Mouse (Mus musculus): ENCODE measurements around the gene Tmem30c. TPM values are rescaled to one million over a fixed set of nuclear protein-coding genes. Genes with fewer than 3 reads are reported as not detected.

Tmem30c gene
- 0.24 and 0.45 TPM in 2 replicates for polyA plus RNA-seq (2015; fragmentation: Nextera tagmentation; extraction: Ambion mirVana)

DNA sequence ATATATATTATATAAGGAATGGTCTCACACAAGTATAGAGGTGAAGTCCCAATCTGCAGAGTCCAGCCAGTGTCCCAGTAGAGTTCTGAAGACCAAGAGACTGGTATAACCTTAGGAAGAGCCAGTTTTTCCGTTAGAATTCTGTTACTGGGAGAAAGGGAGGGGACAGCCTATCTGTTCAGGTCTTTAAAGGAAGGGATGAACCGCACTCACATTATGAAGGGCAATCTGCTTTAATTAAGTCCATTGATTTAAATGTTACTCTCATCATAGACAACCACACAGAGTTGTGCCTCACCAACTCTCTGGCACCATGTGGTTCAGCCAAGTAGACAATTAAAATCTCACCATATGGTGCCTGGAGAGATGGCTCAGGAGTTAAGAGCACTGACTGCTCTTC, at the start of gene Tmem30c:
Gene Tmem30c (minus strand): TSS at position 101 of the 400 bp plus-strand sequence.
- WGBS, result 71% methylated on average over 2 of the region's 2 CpGs

DNA sequence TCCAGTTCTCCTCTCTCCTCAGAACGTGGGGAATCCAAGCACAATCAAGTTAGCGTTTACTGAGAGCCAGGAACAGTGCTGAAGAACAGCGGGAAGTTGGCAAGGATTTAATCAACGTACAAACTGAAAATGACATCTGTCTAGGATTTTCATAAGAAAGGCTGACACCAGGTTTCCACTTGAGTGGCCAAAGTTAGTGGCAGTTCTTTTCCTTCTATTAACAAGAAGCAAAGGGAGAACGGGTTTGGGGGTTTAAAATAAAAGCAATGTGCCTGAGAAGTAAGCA, 47.9 kb upstream of the Tmem30c start:
- Histone ChIP-seq H3K4me3 (replicated peaks) (no peak overlapping the region), H3K27me3 (no peaks in the 10 kb centered on the region), H3K9me3 (no peaks in the 10 kb centered on the region), H3K9ac (replicated peaks) (no peak overlapping the region), H3K36me3 (no peaks in the 10 kb centered on the region), H3K4me1 (replicated peaks) (no peaks in the 10 kb centered on the region), H3K4me2 (replicated peaks) (no peak overlapping the region), H3K27ac (no peak overlapping the region)
- no peak for ATAC-seq
- WGBS, result 62% methylated on average over 5 of the region's 5 CpGs

More for the DNA sequence above, at the start of gene Tmem30c:
- ATAC-seq, result no peak
- Histone ChIP-seq H3K36me3 (no peaks in the 10 kb centered on the region), H3K4me1 (replicated peaks) (no peaks in the 10 kb centered on the region), H3K9me3 (no peaks in the 10 kb centered on the region), H3K4me2 (replicated peaks) (no peak within 1 kb of the TSS), H3K27ac (no peak within 1 kb of the TSS), H3K4me3 (replicated peaks) (no peak within 1 kb of the TSS), H3K9ac (replicated peaks) (no peak within 1 kb of the TSS), H3K27me3 (no peaks in the 10 kb centered on the region)

DNA sequence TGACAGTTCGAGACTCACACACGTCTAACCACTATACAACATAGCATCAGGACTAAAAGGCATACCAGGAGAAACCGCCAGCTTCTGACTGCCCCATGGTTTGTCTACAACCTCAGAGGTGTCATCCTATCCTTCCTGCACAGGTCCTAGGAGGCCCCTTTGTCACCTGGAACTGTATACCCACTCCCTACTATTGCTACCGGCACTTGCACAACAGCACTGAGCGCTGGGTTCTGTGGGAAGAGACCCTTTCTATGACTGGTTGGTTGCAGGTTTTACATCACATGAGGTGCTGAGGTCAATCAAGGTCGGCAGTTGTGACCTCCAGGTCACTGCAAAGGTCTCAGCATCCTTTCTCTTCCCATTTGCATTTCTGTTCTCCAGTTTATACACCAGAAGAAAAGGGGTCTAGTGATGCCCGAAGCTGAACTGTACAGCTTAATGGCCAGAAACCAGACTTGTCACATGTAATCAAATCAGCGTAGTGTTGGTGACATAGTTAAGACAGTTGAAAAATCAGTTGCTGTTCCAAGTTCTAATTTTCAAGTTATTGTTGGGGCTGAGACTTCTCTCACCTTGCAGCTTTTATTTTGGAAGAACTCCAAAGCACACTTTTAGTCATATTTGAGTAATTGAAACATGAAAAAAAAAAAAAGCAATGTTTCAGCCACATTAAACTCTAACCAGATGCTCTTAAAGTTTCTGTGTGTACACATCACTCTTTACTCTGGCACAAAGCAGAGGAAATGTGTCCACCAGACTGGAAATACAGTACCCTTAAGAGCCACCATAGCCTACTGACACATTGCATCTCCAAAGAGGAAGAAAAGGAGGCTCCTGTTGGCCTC, 47.3 kb upstream of the Tmem30c start:
- no peaks in the 10 kb centered on the region for H3K9me3 ChIP-seq
- ATAC-seq, result no peak
- H3K4me2 ChIP-seq (replicated peaks), result no peak overlapping the region
- no peak overlapping the region for H3K4me3 ChIP-seq (replicated peaks)
- no peaks in the 10 kb centered on the region for H3K4me1 ChIP-seq (replicated peaks)
- WGBS, result 89% methylated on average over 8 of the region's 8 CpGs
- no peak overlapping the region for H3K9ac ChIP-seq (replicated peaks)
- H3K27ac ChIP-seq, result no peak overlapping the region
- H3K36me3 ChIP-seq, result no peaks in the 10 kb centered on the region
- H3K27me3 ChIP-seq, result no peaks in the 10 kb centered on the region

DNA sequence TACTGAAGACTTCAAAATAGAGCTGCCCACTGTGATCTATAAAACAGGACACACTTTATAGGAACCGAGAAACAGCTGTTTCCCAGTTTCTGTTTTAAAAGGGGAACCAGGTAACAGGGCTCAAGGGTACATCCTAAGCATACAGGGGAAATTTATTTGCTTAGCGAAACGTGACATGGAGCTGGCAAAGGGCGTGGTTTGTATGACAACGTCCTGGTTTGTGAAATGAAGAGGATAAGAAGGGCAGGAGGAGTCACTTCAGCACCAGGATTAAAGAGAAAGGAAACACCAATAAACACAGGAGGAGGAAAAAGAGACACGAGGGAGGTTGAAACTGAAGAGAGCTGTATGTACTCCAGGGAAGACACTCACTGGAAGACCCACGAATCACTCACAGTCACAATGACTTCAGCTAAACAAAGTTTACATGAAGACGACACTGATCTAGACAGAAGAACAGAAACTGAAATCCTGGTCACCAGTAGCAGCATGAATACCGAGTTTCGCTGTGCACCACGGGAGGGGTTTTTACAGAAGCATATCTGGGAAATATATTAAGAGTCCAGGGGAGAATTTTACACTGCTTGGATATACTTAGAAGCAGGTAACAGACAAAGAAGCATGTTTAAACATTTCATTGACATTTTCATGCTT, 44.2 kb upstream of the Tmem30c start:
- Histone ChIP-seq H3K4me3 (replicated peaks) (no peak overlapping the region), H3K4me2 (replicated peaks) (no peak overlapping the region), H3K9me3 (no peaks in the 10 kb centered on the region), H3K9ac (replicated peaks) (no peak overlapping the region), H3K27ac (no peak overlapping the region), H3K36me3 (no peaks in the 10 kb centered on the region), H3K27me3 (no peaks in the 10 kb centered on the region), H3K4me1 (replicated peaks) (no peaks in the 10 kb centered on the region)
- WGBS, result 87% methylated on average over 11 of the region's 11 CpGs
- no peak for ATAC-seq

GRCm38 (mm10) chr16:57332301-57332700, 39.6 kb upstream of the Tmem30c start:
- no peak overlapping the region for H3K27ac ChIP-seq
- no peak overlapping the region for H3K4me2 ChIP-seq (replicated peaks)
- no peaks in the 10 kb centered on the region for H3K9me3 ChIP-seq
- WGBS, result 86% methylated on average over 7 of the region's 7 CpGs
- no peak overlapping the region for H3K9ac ChIP-seq (replicated peaks)
- no peaks in the 10 kb centered on the region for H3K36me3 ChIP-seq
- H3K27me3 ChIP-seq, result no peaks in the 10 kb centered on the region
- no peak for ATAC-seq
- H3K4me1 ChIP-seq (replicated peaks), result no peaks in the 10 kb centered on the region
- no peak overlapping the region for H3K4me3 ChIP-seq (replicated peaks)

GRCm38 (mm10) chr16:57330111-57330510, 37.4 kb upstream of the Tmem30c start:
- 80% methylated on average over 2 of the region's 2 CpGs for WGBS
- H3K4me2 ChIP-seq (replicated peaks), result no peak overlapping the region
- no peaks in the 10 kb centered on the region for H3K27me3 ChIP-seq
- no peak overlapping the region for H3K27ac ChIP-seq
- H3K36me3 ChIP-seq, result no peaks in the 10 kb centered on the region
- H3K9me3 ChIP-seq, result no peaks in the 10 kb centered on the region
- H3K4me3 ChIP-seq (replicated peaks), result no peak overlapping the region
- no peak for ATAC-seq
- no peaks in the 10 kb centered on the region for H3K4me1 ChIP-seq (replicated peaks)
- H3K9ac ChIP-seq (replicated peaks), result no peak overlapping the region

DNA sequence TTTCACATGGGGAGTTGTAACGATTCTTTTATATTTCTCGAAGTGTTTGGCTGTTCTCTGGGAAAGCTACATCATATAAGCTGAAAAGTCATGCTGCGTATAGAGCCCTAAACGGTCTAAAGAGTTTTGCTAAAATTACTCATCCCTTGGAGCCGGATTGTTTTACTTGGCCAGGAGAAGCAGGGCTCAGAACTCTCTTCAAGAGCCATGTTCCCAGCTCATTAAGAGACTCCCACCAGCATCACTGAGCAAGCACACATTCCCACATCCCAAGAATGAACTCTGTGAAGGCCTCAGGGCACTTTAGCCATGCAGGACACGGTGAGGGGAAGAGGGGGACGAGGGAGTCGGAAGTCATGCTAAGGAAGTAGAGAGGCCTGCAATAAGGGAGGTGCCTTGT, 36.4 kb upstream of the Tmem30c start:
- Histone ChIP-seq H3K9me3 (no peaks in the 10 kb centered on the region), H3K27me3 (no peaks in the 10 kb centered on the region), H3K9ac (replicated peaks) (no peak overlapping the region), H3K4me2 (replicated peaks) (no peak overlapping the region), H3K4me1 (replicated peaks) (no peaks in the 10 kb centered on the region), H3K27ac (no peak overlapping the region), H3K4me3 (replicated peaks) (no peak overlapping the region), H3K36me3 (no peaks in the 10 kb centered on the region)
- ATAC-seq, result no peak
- WGBS, result 90% methylated on average over 8 of the region's 8 CpGs

DNA sequence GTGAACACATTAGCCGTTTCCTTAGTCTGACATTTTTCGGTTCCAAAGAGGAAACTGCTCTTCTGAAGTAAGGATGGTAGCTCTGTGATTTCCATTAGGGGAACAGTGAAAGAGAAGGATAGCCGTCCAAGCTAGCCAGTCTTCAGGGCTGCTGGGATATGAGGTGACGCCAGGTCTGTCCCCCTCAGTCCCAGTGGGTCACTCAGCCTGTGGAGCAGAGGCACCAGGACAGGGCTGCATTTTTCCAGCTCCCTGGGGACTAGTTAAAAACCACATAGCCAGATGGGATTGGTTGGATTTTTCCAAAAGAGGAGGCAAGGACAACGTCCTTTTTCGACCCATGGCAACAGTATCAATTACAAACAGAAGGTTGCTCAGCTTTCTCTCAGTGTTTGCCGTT, 34.3 kb upstream of the Tmem30c start:
- Histone ChIP-seq H3K9me3 (no peaks in the 10 kb centered on the region), H3K4me3 (replicated peaks) (no peak overlapping the region), H3K4me1 (replicated peaks) (no peaks in the 10 kb centered on the region), H3K9ac (replicated peaks) (no peak overlapping the region), H3K36me3 (no peaks in the 10 kb centered on the region), H3K27me3 (no peaks in the 10 kb centered on the region), H3K4me2 (replicated peaks) (no peak overlapping the region), H3K27ac (no peak overlapping the region)
- WGBS, result 80% methylated on average over 7 of the region's 7 CpGs
- no peak for ATAC-seq

DNA sequence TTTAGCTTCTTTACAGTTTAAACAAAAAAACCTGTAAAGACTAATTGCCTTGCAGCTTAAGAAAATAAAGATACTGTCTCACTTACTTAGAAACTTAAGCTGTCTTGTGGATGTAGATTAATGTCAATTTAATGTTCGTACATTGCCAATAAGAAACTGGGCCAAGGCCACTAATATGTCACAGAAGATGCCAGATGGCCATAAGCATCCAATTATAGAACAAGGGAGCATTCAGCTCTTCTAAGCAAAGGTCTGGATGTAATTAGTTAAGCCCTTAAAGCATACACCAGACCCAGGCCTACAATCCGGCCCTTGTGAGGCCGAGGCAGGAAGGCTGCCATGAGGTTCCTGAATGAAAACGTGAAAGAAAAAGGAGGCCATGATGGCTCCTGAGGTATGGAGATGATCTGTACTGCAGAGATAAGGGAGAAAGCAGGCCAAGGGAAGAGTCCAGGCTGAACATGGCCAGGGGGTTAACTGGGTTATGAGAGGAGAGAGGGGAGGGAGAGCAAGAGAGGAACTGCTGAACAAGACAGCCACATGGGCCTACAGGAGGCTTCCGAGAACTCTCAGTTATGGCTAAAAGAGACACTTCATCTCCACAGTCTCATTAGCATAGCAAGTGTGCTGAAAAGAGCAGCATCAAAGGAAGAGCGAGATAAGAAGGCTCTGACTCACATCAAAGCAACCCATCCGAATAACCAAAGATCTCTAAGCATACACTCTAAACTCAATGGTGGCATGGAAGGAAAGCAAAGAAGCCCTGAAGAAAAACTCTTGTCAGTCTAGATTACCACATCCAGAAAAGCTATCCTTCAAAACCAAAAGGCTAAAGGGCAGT, 26.8 kb upstream of the Tmem30c start:
- no peaks in the 10 kb centered on the region for H3K27me3 ChIP-seq
- no peak overlapping the region for H3K9ac ChIP-seq (replicated peaks)
- H3K9me3 ChIP-seq, result no peaks in the 10 kb centered on the region
- ATAC-seq, result no peak
- H3K4me1 ChIP-seq (replicated peaks), result peaks cover 4% of the 10 kb centered on the region; the same call in 1 of the 2 replicates
- WGBS, result 72% methylated on average over 7 of the region's 7 CpGs
- no peaks in the 10 kb centered on the region for H3K36me3 ChIP-seq
- no peak overlapping the region for H3K27ac ChIP-seq
- H3K4me3 ChIP-seq (replicated peaks), result no peak overlapping the region
- no peak overlapping the region for H3K4me2 ChIP-seq (replicated peaks)

DNA sequence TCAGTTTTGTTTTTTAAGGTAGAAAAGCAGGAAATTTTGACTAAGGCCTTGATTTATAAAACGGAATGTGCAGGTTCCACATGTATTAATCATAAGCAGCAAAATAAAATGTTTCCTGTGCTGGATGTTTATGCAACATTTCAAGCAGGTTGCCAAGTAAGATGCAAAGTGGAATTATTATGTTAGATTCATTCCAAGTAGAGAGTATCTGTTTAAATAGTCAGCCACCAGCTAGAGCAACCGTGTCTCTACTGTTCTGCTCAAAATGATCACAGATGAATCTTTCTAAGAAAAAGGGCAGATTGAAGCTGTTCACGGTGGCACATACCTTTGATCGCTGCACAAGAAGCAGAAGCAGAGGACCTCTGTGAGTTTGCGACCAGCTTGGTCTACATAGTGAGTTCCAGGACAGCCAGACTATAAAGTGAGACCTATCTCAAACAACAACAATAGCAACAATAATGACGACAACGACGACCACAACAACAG, 26.0 kb upstream of the Tmem30c start:
- no peak overlapping the region for H3K9ac ChIP-seq (replicated peaks)
- H3K4me2 ChIP-seq (replicated peaks), result no peak overlapping the region
- WGBS, result 94% methylated on average over 8 of the region's 8 CpGs
- H3K27ac ChIP-seq, result no peak overlapping the region
- H3K4me1 ChIP-seq (replicated peaks), result peaks cover 8% of the 10 kb centered on the region; the same call in 1 of the 2 replicates
- H3K36me3 ChIP-seq, result no peaks in the 10 kb centered on the region
- ATAC-seq, result no peak
- H3K4me3 ChIP-seq (replicated peaks), result no peak overlapping the region
- no peaks in the 10 kb centered on the region for H3K27me3 ChIP-seq
- no peaks in the 10 kb centered on the region for H3K9me3 ChIP-seq

GRCm38 (mm10) chr16:57317882-57318636, 25.4 kb upstream of the Tmem30c start:
- ATAC-seq, result no peak
- Histone ChIP-seq H3K9me3 (no peaks in the 10 kb centered on the region), H3K27ac (no peak overlapping the region), H3K4me1 (replicated peaks) (peaks cover 8% of the 10 kb centered on the region; the same call in 1 of the 2 replicates), H3K4me3 (replicated peaks) (no peak overlapping the region), H3K4me2 (replicated peaks) (no peak overlapping the region), H3K27me3 (no peaks in the 10 kb centered on the region), H3K9ac (replicated peaks) (no peak overlapping the region), H3K36me3 (no peaks in the 10 kb centered on the region)
- WGBS, result 76% methylated on average over 13 of the region's 13 CpGs
